Comparison of ENCODE assay signal across 9 mouse cellular contexts in genomic region chr7:100550338-100551007, GRCm38 (mm10). TPM values are rescaled to one million over a fixed set of nuclear protein-coding genes. Genes with fewer than 3 reads are reported as not detected.
A peak's percentile ranks its signal among the peaks of the same experiment; 100 is the strongest.
DNase-seq lines count a peak whose midpoint lies in the region; ATAC-seq and TF ChIP-seq lines count a peak whose summit lies in the region.
"Had no signal": no experiment of that assay in that cellular context is flagged by ENCODE, and none has a peak within 500 bp of the region (broad histone marks: within the 10 kb centered on the region; RNA-seq: fewer than 3 reads in every experiment).

No protein-coding gene starts in this region.

- 0 out of 2 replicates have a peak, but pooled peaks have one; percentile 16 for ATAC-seq in forebrain, embryonic 13.5 days
- no peak for ATAC-seq in forebrain, embryonic 11.5 days (replicated peaks; ENCODE audit: low FRiP score)
- no peak for ATAC-seq in lung, embryonic 14.5 days (ENCODE audit: insufficient read depth)

- H3K4me1 ChIP-seq in forebrain, embryonic 13.5 days: peaks cover 9% of the 10 kb centered on the region
- no peaks in the 10 kb centered on the region for H3K4me1 ChIP-seq in forebrain, embryonic 11.5 days (replicated peaks; ENCODE audit: control insufficient read depth, insufficient read depth, low read length)
- no peaks in the 10 kb centered on the region for H3K4me1 ChIP-seq in lung, embryonic 14.5 days (ENCODE audit: insufficient read depth)
- peaks cover 2% of the 10 kb centered on the region for H3K4me1 ChIP-seq in cortical plate, adult 2 months (ENCODE audit: control insufficient read depth, insufficient read depth, low read length)

- no peaks in the 10 kb centered on the region for H3K9me3 ChIP-seq in forebrain, embryonic 13.5 days (replicated peaks)
- no peaks in the 10 kb centered on the region for H3K9me3 ChIP-seq in forebrain, embryonic 11.5 days (ENCODE audit: control insufficient read depth, low read length)
- no peaks in the 10 kb centered on the region for H3K9me3 ChIP-seq in lung, embryonic 14.5 days (ENCODE audit: low read depth, low read length)
- H3K9me3 ChIP-seq: G1E had no signal

- no peak overlapping the region for H3K4me3 ChIP-seq in forebrain, embryonic 13.5 days
- no peak overlapping the region for H3K4me3 ChIP-seq in forebrain, embryonic 11.5 days (ENCODE audit: low read depth, low read length)
- no peak overlapping the region for H3K4me3 ChIP-seq in lung, embryonic 14.5 days (ENCODE audit: low read depth, low read length)
- H3K4me3 ChIP-seq in cortical plate, adult 2 months (ENCODE audit: insufficient read depth, low read length): no peak overlapping the region
- H3K4me3 ChIP-seq in left cerebral cortex, adult 2 months: no peak overlapping the region

- no peak overlapping the region for H3K9ac ChIP-seq in forebrain, embryonic 13.5 days
- no peak overlapping the region for H3K9ac ChIP-seq in forebrain, embryonic 11.5 days (ENCODE audit: low read length)
- H3K9ac ChIP-seq in lung, embryonic 14.5 days: no peak overlapping the region

- no peak for DNase-seq in forebrain, embryonic 11.5 days (ENCODE audit: low spot score)
- peak; percentile 59 for DNase-seq in lung, embryonic 14.5 days
- no peak for DNase-seq in lung, postnatal 25 days (ENCODE audit: low spot score)
- DNase-seq in left cerebral cortex, adult 2 months (ENCODE audit: extremely low spot score in 1 of 2, low spot score in 2 of 2): peak; percentile 26 to 49
- no peak for DNase-seq in ovary, adult 18-20 months (ENCODE audit: low spot score)
- DNase-seq in natural killer cell, adult 2 months (ENCODE audit: low spot score in 2 of 2): no peak

- peak; percentile 38 for TF ChIP-seq CTCF in lung, embryonic 14.5 days (IDR thresholded peaks at IDR 0.05; ENCODE audit: low read depth)
- 0 out of 2 replicates have a peak, but pooled peaks have one; percentile 21 for TF ChIP-seq CTCF in cortical plate, adult 2 months (IDR thresholded peaks at IDR 0.05; ENCODE audit: extremely low read depth, insufficient read depth, low read length)
- TF ChIP-seq CTCF in left cerebral cortex, adult 2 months (IDR thresholded peaks at IDR 0.05): peak; percentile 62

- no peak for TF ChIP-seq POLR2A in cortical plate, adult 2 months (IDR thresholded peaks at IDR 0.05; ENCODE audit: extremely low read depth, insufficient read depth, low read length)

- peaks cover 20% of the 10 kb centered on the region; the same call in 1 of the 2 replicates for H3K36me3 ChIP-seq in forebrain, embryonic 13.5 days (ENCODE audit: poor library complexity, severe bottlenecking)
- H3K36me3 ChIP-seq in forebrain, embryonic 11.5 days (ENCODE audit: control insufficient read depth, insufficient read depth, low read length): no peaks in the 10 kb centered on the region
- H3K36me3 ChIP-seq in lung, embryonic 14.5 days (ENCODE audit: insufficient read depth): peaks cover 25% of the 10 kb centered on the region

- no peaks in the 10 kb centered on the region for H3K27me3 ChIP-seq in forebrain, embryonic 13.5 days
- H3K27me3 ChIP-seq in forebrain, embryonic 11.5 days (ENCODE audit: control insufficient read depth, insufficient read depth, low read length): no peaks in the 10 kb centered on the region
- no peaks in the 10 kb centered on the region for H3K27me3 ChIP-seq in lung, embryonic 14.5 days (ENCODE audit: insufficient read depth, low read length)

- intact Hi-C loops in left cerebral cortex, adult 2 months (cut with DNase I): no loop called here

- WGBS in forebrain, embryonic 13.5 days: 55% methylated on average over 5 of the region's 5 CpGs
- 71% methylated on average over 5 of the region's 5 CpGs for WGBS in forebrain, embryonic 11.5 days
- WGBS in lung, embryonic 14.5 days: 42% methylated on average over 5 of the region's 5 CpGs

- H3K4me2 ChIP-seq in forebrain, embryonic 13.5 days: no peak overlapping the region
- no peak overlapping the region for H3K4me2 ChIP-seq in forebrain, embryonic 11.5 days (ENCODE audit: low read depth, low read length, severe bottlenecking)
- H3K4me2 ChIP-seq in lung, embryonic 14.5 days: no peak overlapping the region

- H3K27ac ChIP-seq in forebrain, embryonic 13.5 days: no peak overlapping the region
- H3K27ac ChIP-seq in forebrain, embryonic 11.5 days (ENCODE audit: low read depth, low read length): no peak overlapping the region
- no peak overlapping the region for H3K27ac ChIP-seq in lung, embryonic 14.5 days (ENCODE audit: low read depth)
- H3K27ac ChIP-seq in cortical plate, adult 2 months (ENCODE audit: insufficient read depth, low read length): no peak overlapping the region
- H3K27ac ChIP-seq in left cerebral cortex, adult 2 months: peak overlapping the region; percentile 58

RNA-seq across cellular contexts. Expression of gene Coa4, which starts 13.6 kb away (rescaled TPM):
- 17.0 TPM in 2 replicates for polyA plus RNA-seq in forebrain, embryonic 13.5 days (2015; fragmentation: Nextera tagmentation; extraction: Ambion mirVana)
- polyA plus RNA-seq in forebrain, embryonic 11.5 days (2014; fragmentation: Nextera tagmentation; extraction: Ambion mirVana): 18.2 and 18.6 TPM in 2 replicates
- polyA plus RNA-seq in lung, embryonic 14.5 days (2014; fragmentation: Nextera tagmentation; extraction: Ambion mirVana): 15.4 and 18.2 TPM in 2 replicates
- 7.3 and 8.3 TPM in 2 replicates for polyA plus RNA-seq in cortical plate, adult 2 months (2012; rRNA removed)
- total RNA-seq in left cerebral cortex, adult 2 months (2021): 10 to 100 TPM in 1 of 2 experiments, 1 to 10 TPM in 1; 9.3 to 12.3 TPM

RNA-seq across cellular contexts. Expression of gene Dnajb13, which starts 35.7 kb away (rescaled TPM):
- 2.1 and 3.7 TPM in 2 replicates for polyA plus RNA-seq in forebrain, embryonic 13.5 days (2015; fragmentation: Nextera tagmentation; extraction: Ambion mirVana)
- polyA plus RNA-seq in forebrain, embryonic 11.5 days (2014; fragmentation: Nextera tagmentation; extraction: Ambion mirVana): 0.49 and 0.84 TPM in 2 replicates
- 0.18 and 0.57 TPM in 2 replicates for polyA plus RNA-seq in lung, embryonic 14.5 days (2014; fragmentation: Nextera tagmentation; extraction: Ambion mirVana)
- 0.85 and 1.1 TPM in 2 replicates for polyA plus RNA-seq in cortical plate, adult 2 months (2012; rRNA removed)
- under 1 TPM; 0.28 to 0.50 TPM for total RNA-seq in left cerebral cortex, adult 2 months (2021)
- polyA plus RNA-seq: G1E had no signal

RNA-seq across cellular contexts. Expression of gene Rab6a, which starts 56.7 kb away (rescaled TPM):
- 147 and 152 TPM in 2 replicates for polyA plus RNA-seq in forebrain, embryonic 13.5 days (2015; fragmentation: Nextera tagmentation; extraction: Ambion mirVana)
- 147 TPM in 2 replicates for polyA plus RNA-seq in forebrain, embryonic 11.5 days (2014; fragmentation: Nextera tagmentation; extraction: Ambion mirVana)
- polyA plus RNA-seq in lung, embryonic 14.5 days (2014; fragmentation: Nextera tagmentation; extraction: Ambion mirVana): 102 and 105 TPM in 2 replicates
- polyA plus RNA-seq in cortical plate, adult 2 months (2012; rRNA removed): 319 and 331 TPM in 2 replicates
- 100 to 1,000 TPM; 394 to 436 TPM for total RNA-seq in left cerebral cortex, adult 2 months (2021)

RNA-seq across cellular contexts. Expression of gene Ucp2, which starts 57.3 kb away (rescaled TPM):
- polyA plus RNA-seq in forebrain, embryonic 13.5 days (2015; fragmentation: Nextera tagmentation; extraction: Ambion mirVana): 43.9 and 46.0 TPM in 2 replicates
- 79.7 and 90.4 TPM in 2 replicates for polyA plus RNA-seq in forebrain, embryonic 11.5 days (2014; fragmentation: Nextera tagmentation; extraction: Ambion mirVana)
- polyA plus RNA-seq in lung, embryonic 14.5 days (2014; fragmentation: Nextera tagmentation; extraction: Ambion mirVana): 162 and 184 TPM in 2 replicates
- 37.0 and 42.0 TPM in 2 replicates for polyA plus RNA-seq in cortical plate, adult 2 months (2012; rRNA removed)
- total RNA-seq in left cerebral cortex, adult 2 months (2021): 10 to 100 TPM; 69.0 to 79.3 TPM

RNA-seq across cellular contexts. Expression of gene Mrpl48, which starts 57.6 kb away (rescaled TPM):
- 67.6 and 69.9 TPM in 2 replicates for polyA plus RNA-seq in forebrain, embryonic 13.5 days (2015; fragmentation: Nextera tagmentation; extraction: Ambion mirVana)
- polyA plus RNA-seq in forebrain, embryonic 11.5 days (2014; fragmentation: Nextera tagmentation; extraction: Ambion mirVana): 52.2 and 58.6 TPM in 2 replicates
- 77.2 and 80.8 TPM in 2 replicates for polyA plus RNA-seq in lung, embryonic 14.5 days (2014; fragmentation: Nextera tagmentation; extraction: Ambion mirVana)
- 82.6 and 84.8 TPM in 2 replicates for polyA plus RNA-seq in cortical plate, adult 2 months (2012; rRNA removed)
- 10 to 100 TPM; 73.3 to 78.9 TPM for total RNA-seq in left cerebral cortex, adult 2 months (2021)

Comparison
In these comparisons a context has a peak if more than half of its experiments do, and no peak if none do; other contexts are left out.
1. DNase-seq: peak in lung, embryonic 14.5 days (single experiment) and left cerebral cortex, adult 2 months (2 of 2); none in forebrain, embryonic 11.5 days (single experiment), lung, postnatal 25 days (single experiment), ovary, adult 18-20 months (single experiment) and natural killer cell, adult 2 months (0 of 2).
2. Peak in every context shown above with its lines, with median percentiles within 50 percentile points of each other: CTCF ChIP-seq.